Mouse (Mus musculus) left cerebral cortex, adult 6 months (tissue): Measurements from ENCODE around the gene Fam185a. TPM values are rescaled to one million over a fixed set of nuclear protein-coding genes. Genes with fewer than 3 reads are reported as not detected.

Source experiments
- long read RNA-seq, 2 experiments: library from polyadenylated mRNA; unstranded; transcript quantifications; one replicate each; pipeline ENCODE4 v2.0.0; 2019 to 2020
- polyA plus RNA-seq: library from polyadenylated mRNA; unstranded; fragments of <200 nt; fragmentation: Nextera tagmentation; gene quantifications from 2 replicates; pipeline ENCODE4 v1.2.3, GENCODE M21; 2021

The Fam185a gene
- 7.2 and 7.7 TPM in 2 replicates for polyA plus RNA-seq
- long read RNA-seq, experiment 1, transcript Fam185a-201 (8 exons, 3,027 nt): major isoform, 47 of 61 reads
- long read RNA-seq, experiment 1, partial matches to known transcripts: 7 of 61 reads
- long read RNA-seq, experiment 1, other reads (novel, unspliced or antisense): 7 of 61 reads
- long read RNA-seq, experiment 2, partial matches to known transcripts: 2 of 13 reads
- long read RNA-seq, experiment 2, other reads (novel, unspliced or antisense): 6 of 13 reads

DNA sequence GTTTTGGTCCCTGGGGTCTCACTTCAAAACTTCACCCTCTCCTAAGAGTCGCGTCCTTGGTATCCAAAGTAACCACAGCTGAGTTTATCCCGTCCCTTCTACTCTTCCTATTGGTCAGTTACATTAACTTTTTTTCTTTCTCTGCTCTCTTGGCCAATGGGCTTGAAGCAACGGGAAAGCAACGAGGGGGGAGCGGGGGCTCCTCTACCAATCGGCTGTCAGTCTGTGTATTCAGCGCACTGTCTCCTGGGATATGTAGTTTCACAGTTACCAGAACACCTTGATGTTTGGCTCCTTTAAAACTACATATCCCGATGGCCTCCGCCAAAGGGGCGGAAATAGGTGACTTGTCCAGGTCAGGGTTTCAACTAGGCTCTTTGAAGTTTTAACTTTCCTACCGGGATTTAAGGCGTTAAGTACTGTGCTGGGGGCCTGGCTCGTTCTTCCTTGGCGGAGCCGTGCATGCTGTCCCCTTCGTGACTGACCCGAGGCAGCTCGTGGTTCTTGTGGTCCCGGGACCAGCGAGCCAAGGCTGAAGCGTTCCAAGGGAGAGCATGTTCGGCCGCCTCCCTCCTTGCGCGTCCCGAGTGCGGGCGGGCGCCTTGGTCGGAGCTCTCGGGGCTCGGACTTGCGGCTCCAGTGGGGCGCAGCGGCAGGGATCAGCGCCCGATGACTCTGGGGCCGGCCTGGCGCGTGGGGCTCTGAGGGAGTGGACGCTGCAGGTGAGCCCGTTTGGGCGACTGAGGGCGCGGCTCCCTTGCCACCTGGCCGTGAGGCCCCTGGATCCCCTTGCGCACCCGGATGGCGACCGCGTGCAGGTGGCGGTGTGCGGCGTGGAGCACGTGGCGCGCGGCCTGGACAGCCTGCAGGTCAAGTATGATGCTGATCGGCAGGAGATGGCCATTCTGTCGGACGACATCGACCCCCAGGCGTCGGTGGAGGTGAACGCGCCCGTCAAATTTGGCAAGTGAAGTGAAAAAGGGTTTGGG, at the start of gene Fam185a, which contains the start of gene Ccdc146:
Gene Fam185a, plus strand, starts transcription at position 345 of the 989 bp plus-strand sequence.
Gene Ccdc146, minus strand, starts transcription at position 64 of the 989 bp plus-strand sequence.

Other genes with a start within 250 kb of the Fam185a start
- 1.9 and 2.7 TPM in 2 replicates for gene Gsap, start 238.7 kb upstream of the Fam185a start, polyA plus RNA-seq
- 0.31 and 1.1 TPM in 2 replicates for gene Fgl2, start 52.3 kb upstream of the Fam185a start, polyA plus RNA-seq
- gene Ccdc146, start 281 bp upstream of the Fam185a start, polyA plus RNA-seq: 0.44 and 0.55 TPM in 2 replicates
- gene Lrrc17, start 118.6 kb downstream of the Fam185a start, polyA plus RNA-seq: 0.35 and 0.48 TPM in 2 replicates
- 0.04 and 0.15 TPM in 2 replicates for gene Fbxl13, start 220.7 kb downstream of the Fam185a start, polyA plus RNA-seq
- gene Armc10, start 220.9 kb downstream of the Fam185a start, polyA plus RNA-seq: 17.6 and 18.7 TPM in 2 replicates